Mouse (Mus musculus) central nervous system, embryonic 11.5 days (tissue): ENCODE measurements around the gene Ficd. TPM values are rescaled to one million over a fixed set of nuclear protein-coding genes. Genes with fewer than 3 reads are reported as not detected.

Experiments
- polyA plus RNA-seq: library from polyadenylated mRNA; depleted of rRNA; stranded (reverse); fragments of >200 nt; gene quantifications from 2 replicates; pipeline ENCODE4 v1.2.3, GENCODE M21; 2012; rRNA removed

Ficd gene
- polyA plus RNA-seq = 2.4 and 3.3 TPM in 2 replicates

DNA sequence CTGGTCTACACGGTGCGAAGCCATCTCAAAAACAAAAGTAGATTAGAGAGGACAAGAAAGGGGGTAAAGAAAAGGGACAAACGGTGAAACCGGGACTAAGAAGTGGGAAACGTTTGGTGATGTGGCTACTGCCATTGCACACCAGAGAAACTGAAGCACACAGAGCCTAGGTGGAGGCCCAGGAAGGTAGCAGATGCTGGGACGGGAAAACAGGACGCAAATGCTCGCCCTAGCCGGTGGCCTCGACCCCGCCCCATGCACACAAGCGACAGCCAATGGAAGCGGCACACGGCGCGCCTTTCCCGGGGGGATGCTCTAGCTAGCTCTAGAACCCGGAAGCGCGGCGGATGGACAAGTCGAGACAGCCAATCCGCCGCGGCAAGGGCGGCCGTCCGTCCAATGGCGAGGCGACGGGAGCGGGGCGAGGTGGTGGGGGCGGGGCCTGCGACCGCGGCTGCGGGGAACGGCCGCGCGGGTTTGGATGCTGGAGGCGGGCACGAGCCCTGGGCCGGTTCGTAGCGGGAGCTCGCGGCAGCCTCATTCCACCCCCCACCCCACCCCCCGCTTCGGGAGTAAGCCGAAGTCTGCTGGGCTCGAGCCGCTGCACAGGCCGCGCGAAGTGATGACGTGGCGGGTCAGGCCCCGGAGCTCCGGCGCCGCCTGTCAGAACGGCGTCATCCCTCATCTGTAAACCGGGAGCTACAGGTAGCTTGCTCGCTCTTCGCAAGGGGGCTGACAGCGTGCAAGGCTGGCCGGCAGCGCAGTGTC is at the start of gene Ficd:
Gene Ficd, plus strand, starts transcription at position 459 of the 768 bp plus-strand sequence.

DNA sequence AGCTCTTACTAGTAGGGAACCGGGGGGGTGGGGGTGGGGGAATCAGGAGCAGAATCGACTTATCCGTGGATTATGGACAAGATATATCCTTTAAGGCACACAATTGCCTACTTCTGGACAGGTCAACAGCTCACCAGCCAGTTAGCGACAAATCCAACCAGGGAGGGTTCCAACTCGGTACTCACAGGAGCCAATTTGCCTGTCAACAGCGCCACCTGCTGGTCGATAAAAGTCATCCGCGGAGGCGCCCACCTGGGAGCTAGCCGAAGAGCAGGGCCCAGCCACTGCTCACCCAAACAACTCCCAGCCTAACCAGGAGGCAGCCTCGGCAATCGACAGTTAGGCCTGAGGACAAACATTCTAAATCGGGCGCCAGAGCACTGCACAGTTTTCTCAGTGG is 11.2 kb upstream of the Ficd start, which contains the start of gene 1700069L16Rik:
Gene 1700069L16Rik, minus strand, starts transcription at position 327 of the 400 bp plus-strand sequence.

DNA sequence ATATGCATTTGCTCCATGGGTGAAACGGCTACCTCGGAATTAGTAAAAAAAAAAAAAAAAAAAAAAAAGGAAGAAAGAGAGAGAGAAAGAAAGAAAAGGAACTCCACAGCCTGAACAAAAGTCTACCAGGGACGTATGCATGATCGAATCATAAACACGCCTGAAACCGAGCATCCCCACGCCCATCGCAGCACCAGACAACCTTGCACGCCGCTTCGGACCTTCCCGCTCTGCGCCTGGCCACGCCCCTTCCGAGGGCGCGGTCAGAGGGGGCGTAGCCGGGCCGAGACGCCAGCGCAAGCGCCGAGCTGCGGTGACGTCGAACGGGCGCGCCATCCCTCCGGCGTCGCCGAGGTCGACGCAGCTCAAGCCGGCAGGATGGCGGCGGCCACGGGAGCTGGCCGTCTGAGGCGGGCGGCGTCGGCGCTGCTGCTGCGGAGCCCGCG is 36.9 kb downstream of the Ficd start, which contains the start of the genes Sart3 and Iscu:
Gene Sart3, minus strand, starts transcription at position 61 of the 446 bp plus-strand sequence.
Gene Iscu, plus strand, starts transcription at position 299 of the 446 bp plus-strand sequence.

Other genes starting within 250 kb of the Ficd start
- 7.2 and 8.6 TPM in 2 replicates for gene Wscd2, start 245.5 kb upstream of the Ficd start, polyA plus RNA-seq
- 1.4 and 2.6 TPM in 2 replicates for gene Cmklr1, start 85.4 kb upstream of the Ficd start, polyA plus RNA-seq
- not detected in 2 replicates for gene 1700069L16Rik, start 11.0 kb upstream of the Ficd start, polyA plus RNA-seq
- 75.6 and 137 TPM in 2 replicates for gene Sart3, start 36.7 kb downstream of the Ficd start, polyA plus RNA-seq
- gene Iscu, start 36.9 kb downstream of the Ficd start, polyA plus RNA-seq = 92.1 and 146 TPM in 2 replicates
- 11.4 and 34.8 TPM in 2 replicates for gene Tmem119, start 64.7 kb downstream of the Ficd start, polyA plus RNA-seq
- 1.1 and 1.2 TPM in 2 replicates for gene Selplg, start 96.8 kb downstream of the Ficd start, polyA plus RNA-seq
- 134 and 165 TPM in 2 replicates for gene Coro1c, start 173.0 kb downstream of the Ficd start, polyA plus RNA-seq